Mouse (Mus musculus) embryo, embryonic 11 days (tissue): ENCODE data around the gene Arhgap6.
"Not testable (repeated sequence)": the region's sequence is repeated elsewhere in the genome, so short reads cannot be mapped to it uniquely, and the experiment has no call there.

Source experiments
- DNase-seq: peaks from one replicate; pipeline ENCODE4 v3.0.0-alpha.2; 2015

Arhgap6 gene

DNA sequence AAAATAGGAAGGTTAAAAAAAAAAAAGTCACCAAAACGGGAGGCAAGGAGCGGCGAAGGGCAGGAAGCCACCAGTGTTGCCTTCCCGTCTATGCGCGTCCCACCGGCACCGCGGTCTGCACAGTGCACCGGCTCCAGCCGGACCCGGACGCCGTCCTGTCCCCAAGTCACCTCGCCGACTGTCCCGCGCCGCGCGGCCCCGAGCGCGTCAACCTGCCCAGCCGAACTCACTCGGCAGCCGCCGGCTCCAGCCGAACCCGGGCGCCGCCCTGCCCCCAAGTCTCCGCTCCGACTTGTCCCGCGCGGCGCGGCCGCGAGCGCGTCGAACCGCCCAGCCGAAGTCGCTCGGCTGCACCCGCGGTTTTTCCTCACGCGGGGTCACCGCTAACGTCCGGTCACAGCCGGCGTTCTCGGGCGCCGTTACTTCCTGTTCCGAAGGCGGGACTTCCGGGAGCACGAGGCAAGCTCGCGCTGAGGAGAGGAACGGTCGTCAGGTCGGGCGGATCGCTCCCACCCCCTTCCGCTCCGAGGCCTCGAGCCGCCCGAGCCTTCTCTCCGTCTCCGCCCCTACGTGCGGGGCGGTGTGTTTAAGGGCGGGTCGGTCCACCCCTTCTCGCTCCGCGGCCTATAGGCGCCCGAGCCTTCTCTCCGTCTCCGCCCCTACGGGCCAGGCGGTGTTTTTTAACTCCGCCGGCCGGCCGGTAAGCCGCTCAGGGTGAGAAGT is 525.2 kb downstream of the Arhgap6 start, which contains the start of gene Hccs:
Gene Hccs (minus strand): TSS at position 428 of the 723 bp plus-strand sequence.
- DNase-seq, result peak; percentile 93

DNA sequence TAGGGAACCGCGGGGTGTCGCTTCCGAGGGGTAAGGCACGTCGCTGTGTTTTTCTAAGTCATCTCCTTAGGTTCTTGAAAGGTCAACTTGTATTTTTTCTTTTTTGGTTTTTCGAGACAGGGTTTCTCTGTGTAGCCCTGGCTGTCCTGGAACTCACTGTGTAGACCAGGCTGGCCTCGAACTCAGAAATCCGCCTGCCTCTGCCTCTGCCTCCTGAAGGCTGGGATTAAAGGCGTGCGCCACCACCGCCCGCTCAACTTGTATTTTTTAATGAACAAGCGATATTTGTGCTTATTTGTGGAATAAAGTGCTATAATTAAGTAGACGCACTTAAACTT is 525.7 kb downstream of the Arhgap6 start:
- DNase-seq, result not testable (repeated sequence)

- no peak for DNase-seq
These were observed 531.2 kb downstream of the Arhgap6 start for GRCm38 (mm10) chrX:169325929-169326595.

DNA sequence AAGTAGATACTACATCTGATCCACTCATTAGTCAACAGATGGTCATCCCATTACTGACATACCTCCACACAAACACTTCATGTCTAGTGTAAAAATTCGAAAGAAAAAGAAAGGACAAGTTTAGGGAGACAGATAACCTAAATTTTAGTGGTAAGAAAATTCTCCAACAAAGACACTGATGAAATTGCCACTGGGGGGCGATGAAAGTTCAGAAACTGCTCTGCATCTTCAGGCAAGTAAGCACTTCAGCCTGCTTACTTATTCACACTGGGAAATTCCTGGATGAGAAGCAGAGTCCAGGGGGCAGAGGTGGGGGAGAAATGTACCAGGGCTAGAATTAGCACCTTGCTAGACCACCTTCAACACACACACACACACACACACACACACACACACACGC is 537.4 kb downstream of the Arhgap6 start:
- DNase-seq, result peak; percentile 59

DNA sequence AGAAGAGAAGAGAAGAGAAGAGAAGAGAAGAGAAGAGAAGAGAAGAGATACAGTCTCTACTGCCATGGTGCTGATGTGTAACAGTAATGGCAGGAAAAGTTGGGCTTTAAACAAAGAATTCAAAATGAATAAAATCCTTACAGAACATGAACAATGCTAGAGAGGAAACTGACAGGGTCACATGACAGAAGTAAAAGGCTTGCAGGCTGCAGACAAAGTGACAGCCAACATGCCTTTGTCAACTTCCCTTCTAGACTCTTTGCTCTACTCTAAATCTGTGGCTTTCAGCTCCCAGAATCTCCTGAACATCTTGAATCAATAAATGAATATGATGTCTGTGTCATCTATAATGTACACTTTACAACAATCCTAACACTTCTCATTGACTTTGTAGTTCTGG is 542.7 kb downstream of the Arhgap6 start:
- no peak for DNase-seq

- no peak for DNase-seq
These were observed 543.3 kb downstream of the Arhgap6 start for GRCm38 (mm10) chrX:169338213-169338612.
